Mouse (Mus musculus) bone marrow macrophage, adult 2 months (primary cell): ENCODE measurements around the gene March10.

Experiments
- CTCF ChIP-seq: IDR thresholded peaks from 2 replicates; pipeline ENCODE4 v1.5.1; 2012; ENCODE audit warnings: low read depth, mild to moderate bottlenecking, low read length, moderate library complexity
- POLR2A ChIP-seq: IDR thresholded peaks from 2 replicates; pipeline ENCODE4 v1.6.1; 2012; ENCODE audit warnings: mild to moderate bottlenecking, low read depth, low read length, borderline replicate concordance

- TF ChIP-seq CTCF = no peak
- no peak for TF ChIP-seq POLR2A
Observed at GRCm38 (mm10) chr11:105444929-105445328, 11.6 kb downstream of the March10 start.
